Mouse (Mus musculus): ENCODE measurements around the gene Pigs. TPM values are rescaled to one million over a fixed set of nuclear protein-coding genes. Genes with fewer than 3 reads are reported as not detected.

Gene Pigs
- polyA plus RNA-seq, 1 experiment = 77.3 TPM

DNA sequence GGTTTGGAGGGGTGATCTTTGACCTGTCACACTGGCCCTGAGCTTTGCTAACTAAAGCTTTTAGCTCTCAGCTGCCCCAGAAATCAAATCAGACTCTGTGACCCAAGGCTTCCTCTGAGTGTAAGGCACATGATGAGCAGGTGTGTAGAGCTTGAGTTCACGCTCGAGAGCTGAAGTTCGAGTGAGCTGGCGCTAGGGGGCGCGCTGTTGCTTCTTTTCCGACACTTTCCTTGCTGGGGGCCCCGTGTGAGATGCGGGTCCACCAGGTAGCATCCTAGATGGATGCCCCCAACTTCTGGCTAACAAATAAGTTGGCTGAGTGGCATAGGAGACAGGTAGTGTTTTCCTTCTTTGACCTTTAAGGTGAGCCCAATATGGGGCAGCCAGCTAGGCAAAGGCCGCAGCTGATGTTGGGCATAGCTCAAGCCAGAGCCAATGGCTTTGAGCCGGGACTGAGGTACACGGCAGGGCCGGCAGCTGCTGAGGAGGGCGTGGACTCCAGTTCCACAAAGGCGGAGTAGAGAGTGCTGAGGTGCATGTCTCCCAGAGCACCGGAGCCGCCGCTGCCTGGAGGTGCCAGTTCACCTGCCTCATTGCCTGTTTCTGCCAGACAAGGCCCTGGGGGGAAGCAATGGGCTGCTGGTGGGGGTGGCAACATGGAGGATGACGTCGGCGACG, 30.3 kb downstream of the Pigs start:
- TF ChIP-seq POLR2A (IDR thresholded peaks at IDR 0.05; ENCODE audit: extremely low read depth, insufficient read depth, low read length) (no peak), CTCF (IDR thresholded peaks at IDR 0.05; ENCODE audit: extremely low read depth, insufficient read depth, low read length) (peak; percentile 50)
- Histone ChIP-seq H3K4me1 (ENCODE audit: control insufficient read depth, insufficient read depth, low read length) (no peaks in the 10 kb centered on the region), H3K27ac (ENCODE audit: insufficient read depth, low read length) (no peak overlapping the region), H3K4me3 (ENCODE audit: insufficient read depth, low read length) (no peak overlapping the region)

DNA sequence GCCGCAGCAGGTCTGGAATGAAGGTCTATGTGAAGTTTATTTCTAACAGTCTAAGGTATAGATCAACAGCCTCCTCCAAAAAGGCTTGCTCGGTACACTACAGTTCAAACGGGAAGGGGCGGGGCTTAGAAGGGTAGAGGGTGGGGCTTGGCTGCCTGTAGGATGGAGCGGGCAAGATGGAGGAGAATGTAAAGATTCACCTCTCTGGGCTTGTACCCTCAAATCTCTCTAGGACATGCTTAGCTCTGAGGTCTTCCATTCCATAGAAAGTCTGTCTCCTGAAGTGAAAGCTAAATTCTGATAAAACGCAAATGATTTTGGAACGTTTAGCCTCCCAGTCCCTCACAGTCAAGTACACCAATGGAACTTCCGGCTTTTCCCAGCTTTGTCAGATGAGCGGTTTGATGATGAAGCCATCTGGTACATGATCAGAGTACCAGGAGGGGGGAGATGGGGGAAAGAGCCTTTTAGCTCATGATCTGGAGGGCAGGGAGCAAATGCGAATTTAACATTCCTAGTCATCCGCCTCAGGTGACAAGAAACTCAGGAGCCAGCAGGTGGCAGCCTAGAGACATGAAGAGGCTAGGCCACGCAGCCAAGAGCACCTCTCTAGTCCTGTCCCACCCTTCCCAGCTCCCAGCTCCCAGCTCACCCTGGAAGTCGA, 32.0 kb downstream of the Pigs start:
- Histone ChIP-seq H3K4me1 (ENCODE audit: control insufficient read depth, insufficient read depth, low read length) (no peaks in the 10 kb centered on the region), H3K4me3 (ENCODE audit: insufficient read depth, low read length) (no peak overlapping the region), H3K27ac (ENCODE audit: insufficient read depth, low read length) (no peak overlapping the region)
- TF ChIP-seq POLR2A (IDR thresholded peaks at IDR 0.05; ENCODE audit: extremely low read depth, insufficient read depth, low read length) = no peak
- TF ChIP-seq CTCF (IDR thresholded peaks at IDR 0.05; ENCODE audit: extremely low read depth, insufficient read depth, low read length) = peak; percentile 76

DNA sequence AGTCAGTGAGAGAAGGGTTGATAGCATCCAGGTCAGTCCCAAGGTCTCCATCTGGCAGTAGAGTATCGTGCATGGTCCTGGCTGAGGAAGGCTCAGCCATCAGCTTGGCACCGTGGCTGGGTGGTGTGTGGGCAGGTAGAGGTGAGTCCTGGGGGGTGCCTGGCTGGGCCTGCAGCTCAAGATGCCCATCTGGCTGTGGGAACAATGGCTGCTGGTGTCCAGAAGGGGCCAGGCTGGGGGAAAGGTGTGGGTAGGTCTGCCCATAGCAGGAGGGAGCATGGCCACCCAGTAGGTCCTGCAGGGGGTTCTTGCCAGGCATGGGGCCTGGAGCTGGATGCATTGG, 32.5 kb downstream of the Pigs start:
- H3K4me1 ChIP-seq (ENCODE audit: control insufficient read depth, insufficient read depth, low read length) = no peaks in the 10 kb centered on the region
- TF ChIP-seq CTCF (IDR thresholded peaks at IDR 0.05; ENCODE audit: extremely low read depth, insufficient read depth, low read length) (no peak), POLR2A (IDR thresholded peaks at IDR 0.05; ENCODE audit: extremely low read depth, insufficient read depth, low read length) (no peak)
- no peak overlapping the region for H3K27ac ChIP-seq (ENCODE audit: insufficient read depth, low read length)
- H3K4me3 ChIP-seq (ENCODE audit: insufficient read depth, low read length) = no peak overlapping the region

DNA sequence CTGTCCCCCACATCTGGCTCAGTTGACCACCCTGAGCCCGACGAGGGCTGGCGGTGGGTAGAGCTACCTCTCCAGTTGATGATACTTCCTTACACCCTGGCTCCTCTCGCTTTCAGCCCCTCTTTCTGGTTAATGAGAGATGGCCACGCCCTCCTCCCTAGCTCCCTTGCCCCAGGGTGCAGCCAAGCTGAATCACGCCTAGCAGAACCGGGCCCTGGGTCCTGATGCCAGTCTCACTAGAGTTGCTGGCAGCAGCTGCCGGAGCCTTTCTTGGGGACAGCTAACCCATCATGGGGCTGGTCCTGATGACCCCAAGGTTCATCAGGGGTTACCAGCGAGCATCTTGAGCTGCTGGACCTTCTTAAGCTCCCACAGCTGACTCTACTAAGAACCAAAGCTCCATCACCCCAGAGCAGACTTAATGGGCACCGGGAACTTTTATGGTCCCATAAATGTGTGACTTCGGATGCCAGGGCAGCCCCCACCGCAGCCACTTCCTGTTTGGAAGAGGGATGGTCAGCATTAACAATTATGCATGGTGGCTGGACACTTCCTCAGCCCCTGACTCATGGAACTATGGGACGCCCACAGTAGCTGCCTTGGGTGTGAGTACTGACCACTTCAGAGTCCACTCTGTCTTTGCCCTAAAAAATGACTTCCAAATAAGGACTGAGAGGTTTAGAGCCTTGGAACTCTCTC, 35.2 kb downstream of the Pigs start:
- Histone ChIP-seq H3K4me1 (ENCODE audit: control insufficient read depth, insufficient read depth, low read length) (no peaks in the 10 kb centered on the region), H3K27ac (ENCODE audit: insufficient read depth, low read length) (no peak overlapping the region), H3K4me3 (ENCODE audit: insufficient read depth, low read length) (no peak overlapping the region)
- no peak for TF ChIP-seq POLR2A (IDR thresholded peaks at IDR 0.05; ENCODE audit: extremely low read depth, insufficient read depth, low read length)
- no peak for TF ChIP-seq CTCF (IDR thresholded peaks at IDR 0.05; ENCODE audit: extremely low read depth, insufficient read depth, low read length)

DNA sequence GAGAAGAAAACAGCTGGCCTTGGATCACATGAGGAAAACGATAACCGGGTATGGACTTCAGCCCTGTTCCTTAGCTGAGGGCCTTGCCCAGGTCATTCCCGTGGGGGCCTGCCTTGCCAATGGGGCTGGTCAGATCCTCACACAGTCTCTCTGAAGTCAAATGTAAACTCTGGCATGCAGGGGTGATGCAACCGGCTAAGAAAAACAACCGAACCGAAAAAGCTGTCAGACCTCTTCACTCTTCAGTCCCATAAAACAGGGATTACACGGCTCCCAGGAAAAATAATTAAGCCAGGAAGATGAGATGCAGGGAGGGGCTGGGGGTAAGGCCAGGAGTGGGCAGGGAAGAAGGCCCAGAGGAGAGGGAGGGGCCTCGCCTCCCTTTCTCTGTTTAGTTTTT, 35.9 kb downstream of the Pigs start:
- no peak for TF ChIP-seq POLR2A (IDR thresholded peaks at IDR 0.05; ENCODE audit: extremely low read depth, insufficient read depth, low read length)
- no peak for TF ChIP-seq CTCF (IDR thresholded peaks at IDR 0.05; ENCODE audit: extremely low read depth, insufficient read depth, low read length)
- Histone ChIP-seq H3K4me3 (ENCODE audit: insufficient read depth, low read length) (no peak overlapping the region), H3K4me1 (ENCODE audit: control insufficient read depth, insufficient read depth, low read length) (no peaks in the 10 kb centered on the region), H3K27ac (ENCODE audit: insufficient read depth, low read length) (no peak overlapping the region)

DNA sequence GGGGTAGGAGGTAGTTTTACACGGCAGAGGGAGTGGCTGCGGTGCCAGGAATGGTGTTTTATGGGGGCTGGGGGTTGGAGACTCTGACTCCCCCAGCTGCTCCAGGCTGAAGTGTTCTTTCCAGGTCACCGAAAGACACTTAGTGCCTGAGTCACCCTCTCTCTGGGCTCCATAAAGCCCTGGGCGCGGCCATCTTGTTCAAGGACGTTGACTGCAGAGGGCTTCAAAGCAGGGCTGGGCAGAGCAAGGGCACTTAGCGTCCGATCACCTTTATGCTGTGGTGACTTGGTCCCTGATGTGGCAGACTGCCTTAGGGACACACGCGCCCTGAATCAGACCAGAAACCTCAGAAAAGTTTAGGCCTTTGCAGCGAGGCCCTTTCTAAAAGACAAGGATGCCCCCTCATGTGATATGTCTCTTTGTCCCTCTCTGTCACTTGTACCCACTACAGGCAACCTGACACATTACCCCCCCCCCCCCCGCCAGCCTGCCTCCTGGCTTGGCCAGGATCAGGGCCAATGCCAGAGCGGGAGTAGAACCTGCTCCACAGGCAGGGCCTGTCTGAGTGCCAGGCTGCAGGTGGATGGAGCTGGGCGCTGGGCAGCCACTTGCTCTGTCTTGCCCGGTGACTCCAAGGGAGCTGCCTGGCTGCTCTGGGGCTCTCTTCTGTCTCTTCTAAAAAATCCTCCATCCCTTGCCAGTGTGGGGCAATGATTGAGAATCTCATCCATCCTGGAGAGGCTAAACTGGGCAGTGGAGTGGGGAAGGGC, 39.4 kb downstream of the Pigs start:
- no peak overlapping the region for H3K27ac ChIP-seq (ENCODE audit: insufficient read depth, low read length)

DNA sequence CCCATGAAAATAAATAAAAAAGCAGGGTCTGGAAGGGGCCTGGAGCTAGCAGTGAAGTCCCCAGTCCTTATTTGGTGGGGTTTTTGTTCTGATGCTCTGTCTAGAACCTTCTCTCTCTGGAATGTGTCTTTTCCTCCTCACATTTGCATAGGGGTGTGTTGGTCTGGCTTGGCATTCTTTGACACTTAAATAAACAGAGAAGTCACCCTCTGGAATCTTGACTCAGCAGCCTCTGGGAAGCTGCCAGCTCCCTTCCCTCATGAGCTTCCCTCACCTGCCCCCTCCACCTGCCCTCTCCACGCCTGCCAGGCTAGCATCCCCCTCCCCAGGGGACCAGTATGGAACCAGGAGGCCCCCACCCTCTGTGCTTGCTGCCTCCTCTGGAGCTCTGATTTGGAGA, 42.2 kb downstream of the Pigs start:
- no peak overlapping the region for H3K4me3 ChIP-seq (ENCODE audit: insufficient read depth, low read length)
- no peak for TF ChIP-seq CTCF (IDR thresholded peaks at IDR 0.05; ENCODE audit: extremely low read depth, insufficient read depth, low read length)
- no peak for TF ChIP-seq POLR2A (IDR thresholded peaks at IDR 0.05; ENCODE audit: extremely low read depth, insufficient read depth, low read length)
- no peaks in the 10 kb centered on the region for H3K4me1 ChIP-seq (ENCODE audit: control insufficient read depth, insufficient read depth, low read length)

More for the DNA sequence above, 39.4 kb downstream of the Pigs start:
- no peak overlapping the region for H3K4me3 ChIP-seq (ENCODE audit: insufficient read depth, low read length)
- no peak for TF ChIP-seq CTCF (IDR thresholded peaks at IDR 0.05; ENCODE audit: extremely low read depth, insufficient read depth, low read length)
- no peak for TF ChIP-seq POLR2A (IDR thresholded peaks at IDR 0.05; ENCODE audit: extremely low read depth, insufficient read depth, low read length)
- no peaks in the 10 kb centered on the region for H3K4me1 ChIP-seq (ENCODE audit: control insufficient read depth, insufficient read depth, low read length)

DNA sequence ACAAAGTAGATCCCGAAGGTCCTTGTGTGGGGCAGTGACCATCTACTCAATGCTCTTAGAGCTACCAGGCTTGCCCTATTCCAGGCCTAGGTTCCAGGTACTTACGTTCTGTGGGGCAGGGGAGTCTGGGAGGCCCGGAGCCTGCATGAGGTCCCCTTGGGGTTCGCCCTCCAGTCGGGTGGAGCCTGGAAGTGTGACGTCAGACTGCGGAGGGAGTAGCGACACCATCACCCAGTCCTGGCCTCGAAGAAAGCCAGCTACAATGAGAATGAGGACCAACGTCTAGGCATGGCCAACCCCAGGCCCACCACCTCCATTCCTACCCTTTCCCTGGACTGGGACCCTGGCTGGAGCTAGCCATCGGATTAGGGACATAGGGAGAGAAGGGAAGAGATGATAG, 43.5 kb downstream of the Pigs start:
- Histone ChIP-seq H3K4me3 (ENCODE audit: insufficient read depth, low read length) (no peak overlapping the region), H3K27ac (ENCODE audit: insufficient read depth, low read length) (no peak overlapping the region), H3K4me1 (ENCODE audit: control insufficient read depth, insufficient read depth, low read length) (no peaks in the 10 kb centered on the region)
- no peak for TF ChIP-seq POLR2A (IDR thresholded peaks at IDR 0.05; ENCODE audit: extremely low read depth, insufficient read depth, low read length)

More for the DNA sequence above, 42.2 kb downstream of the Pigs start:
- H3K27ac ChIP-seq (ENCODE audit: insufficient read depth, low read length) = no peak overlapping the region

DNA sequence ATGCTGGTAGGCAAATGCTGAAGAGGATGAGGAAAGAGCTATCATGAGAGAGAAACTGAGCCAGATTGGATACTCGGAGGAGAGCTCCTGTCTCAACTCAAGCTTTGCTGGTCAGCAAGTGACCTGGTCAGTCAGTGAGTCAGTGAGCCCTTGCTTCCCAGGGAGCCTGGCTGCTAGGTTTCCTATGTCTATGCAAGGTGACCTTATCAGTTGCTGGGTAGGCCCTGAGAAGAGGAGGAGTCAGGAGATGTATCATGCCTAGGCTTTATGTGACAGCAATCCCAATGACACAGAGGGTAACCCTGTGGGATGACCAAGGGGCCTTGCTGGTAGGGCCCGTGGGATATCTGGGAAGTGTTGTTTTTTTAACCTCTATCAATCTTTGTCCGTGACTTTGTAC, 44.0 kb downstream of the Pigs start:
- Histone ChIP-seq H3K4me1 (ENCODE audit: control insufficient read depth, insufficient read depth, low read length) (no peaks in the 10 kb centered on the region), H3K27ac (ENCODE audit: insufficient read depth, low read length) (no peak overlapping the region), H3K4me3 (ENCODE audit: insufficient read depth, low read length) (no peak overlapping the region)
- no peak for TF ChIP-seq POLR2A (IDR thresholded peaks at IDR 0.05; ENCODE audit: extremely low read depth, insufficient read depth, low read length)
- no peak for TF ChIP-seq CTCF (IDR thresholded peaks at IDR 0.05; ENCODE audit: extremely low read depth, insufficient read depth, low read length)

Measured in cortical plate, adult 2 months (tissue).